Mouse (Mus musculus) adrenal gland, postnatal 0 days (tissue): ENCODE data around the gene Mug2. TPM values are rescaled to one million over a fixed set of nuclear protein-coding genes. Genes with fewer than 3 reads are reported as not detected.

Source experiments
- polyA plus RNA-seq: library from polyadenylated mRNA; unstranded; fragments of >200 nt; fragmentation: Nextera tagmentation; extraction: Ambion mirVana; gene quantifications from 2 replicates; pipeline ENCODE4 v1.2.1, GENCODE M21; 2015

Gene Mug2
- 0.08 TPM in 1 of 2 replicates, not detected in the other for polyA plus RNA-seq

GRCm38 (mm10) chr6:122006461-122006860 is at the start of gene Mug2:
Gene Mug2, plus strand, starts transcription at chr6:122006761.

Other genes with a start within 250 kb of the Mug2 start
- gene Mug1, start 168.2 kb upstream of the Mug2 start, polyA plus RNA-seq = 0.26 and 0.43 TPM in 2 replicates